Mouse (Mus musculus) layer of hippocampus, postnatal 25 days (tissue): ENCODE results near the gene Gm21863. TPM values are rescaled to one million over a fixed set of nuclear protein-coding genes. Genes with fewer than 3 reads are reported as not detected.
"Not testable (repeated sequence)": the region's sequence is repeated elsewhere in the genome, so short reads cannot be mapped to it uniquely, and the experiment has no call there.

Experiments
- DNase-seq, 2 experiments: peaks; one replicate each; pipeline ENCODE4 v3.0.0; 2022; ENCODE audit warnings: mixed read lengths in 2 of 2, low spot score in 1 of 2; ENCODE audit errors: extremely low spot score in 1 of 2
- total RNA-seq, 2 experiments: library from RNA; stranded (reverse); gene quantifications; 2 replicates each; pipeline ENCODE4 v1.2.3; 2021

Gene Gm21863
- not detected for total RNA-seq

- not testable (repeated sequence) for DNase-seq
Observed at GRCm38 (mm10) chr12:19953869-19954555, at the start of gene Gm21863. Gene Gm21863 (plus strand): TSS chr12:19954505.

DNA sequence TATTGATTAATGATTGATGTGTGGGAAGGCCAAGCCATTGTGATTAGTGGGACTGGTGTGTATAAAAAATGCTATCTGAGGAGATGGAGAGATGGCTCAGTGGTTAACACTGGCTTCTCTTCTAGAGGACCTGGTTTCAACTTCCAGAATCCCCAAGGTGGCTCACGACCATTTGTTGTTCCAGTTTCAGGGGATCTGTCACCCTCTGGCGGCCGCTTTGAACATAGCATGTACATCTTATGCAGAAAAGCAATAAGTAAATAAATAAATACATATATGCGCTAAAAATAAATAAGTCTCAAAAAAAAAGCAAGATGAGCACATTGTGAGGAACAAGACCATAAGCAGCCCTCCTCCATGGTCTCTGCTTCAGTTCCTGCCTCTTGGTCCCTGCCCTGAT lies 26.3 kb upstream of the Gm21863 start:
- not testable (repeated sequence) for DNase-seq
